Mouse (Mus musculus) CH12.LX (cell line): ENCODE measurements around the gene Mrps15. TPM values are rescaled to one million over a fixed set of nuclear protein-coding genes. Genes with fewer than 3 reads are reported as not detected.

Source experiments
- DNase-seq: peaks from one replicate; pipeline ENCODE4 v3.0.0-alpha.2; 2013; ENCODE audit errors: extremely low read depth
- H3K27ac ChIP-seq: 2 replicates; pipeline ENCODE4 v1.5.1; 2012; ENCODE audit warnings: low read depth, mild to moderate bottlenecking, control low read depth, moderate library complexity; ENCODE audit not compliant: insufficient read depth
- H3K27me3 ChIP-seq: replicated peaks from 2 replicates; pipeline ENCODE3; 2012; ENCODE audit warnings: inconsistent platforms
- H3K36me3 ChIP-seq, 2 experiments: replicated peaks in 1 of 2; 2 replicates each; pipeline versions ENCODE3 to v1.6.1; 2012; ENCODE audit warnings: inconsistent platforms in 1 of 2, low read length in 1 of 2, mild to moderate bottlenecking in 1 of 2, mixed read lengths in 1 of 2, moderate library complexity in 1 of 2; ENCODE audit not compliant: control insufficient read depth in 1 of 2, insufficient read depth in 1 of 2
- H3K4me1 ChIP-seq, 2 experiments: 2 replicates each; pipeline ENCODE4 v1.6.1; 2012; ENCODE audit warnings: inconsistent platforms in 1 of 2, moderate library complexity in 1 of 2; ENCODE audit not compliant: insufficient read depth in 2 of 2, control insufficient read depth in 1 of 2
- H3K4me2 ChIP-seq: 2 replicates; pipeline ENCODE4 v1.6.1; 2012; ENCODE audit warnings: low read depth, mild to moderate bottlenecking, control low read depth; ENCODE audit not compliant: poor library complexity, insufficient read depth, severe bottlenecking
- H3K4me3 ChIP-seq, 3 experiments: fragments of 150-350 bp in 1 of 3; sonication (generic) in 1 of 3; replicated peaks in 1 of 3; 2 replicates each; pipeline versions ENCODE3 to v1.5.1; 2011 to 2012; ENCODE audit warnings: low read depth in 2 of 3, low read length in 2 of 3, mild to moderate bottlenecking in 2 of 3, moderate library complexity in 2 of 3, control low read depth in 1 of 3, improper control_type of control experiment in 1 of 3, inconsistent platforms in 1 of 3, mixed read lengths in 1 of 3; ENCODE audit not compliant: poor library complexity in 1 of 3
- H3K79me2 ChIP-seq: replicated peaks from 2 replicates; pipeline ENCODE4 v1.6.1; 2012; ENCODE audit warnings: mild to moderate bottlenecking, moderate library complexity; ENCODE audit not compliant: control insufficient read depth, poor library complexity, insufficient read depth, severe bottlenecking; ENCODE audit errors: extremely low read depth
- H3K9ac ChIP-seq: 2 replicates; pipeline ENCODE4 v1.6.1; 2012; ENCODE audit warnings: low read depth, mild to moderate bottlenecking, control low read depth, moderate library complexity; ENCODE audit not compliant: insufficient read depth
- H3K9me3 ChIP-seq: replicated peaks from 2 replicates; pipeline ENCODE3; 2012; ENCODE audit warnings: low read length, inconsistent platforms, mixed read lengths
- BHLHE40 ChIP-seq: IDR thresholded peaks from 2 replicates; pipeline ENCODE4 v1.6.1; 2011; ENCODE audit warnings: mild to moderate bottlenecking, low read depth, low read length, improper control_type of control experiment
- CHD1 ChIP-seq: IDR thresholded peaks from 2 replicates; pipeline ENCODE4 v1.6.1; 2012; ENCODE audit warnings: low read depth, low read length, improper control_type of control experiment, inconsistent platforms
- CHD2 ChIP-seq: IDR thresholded peaks from 2 replicates; pipeline ENCODE4 v1.6.1; 2011; ENCODE audit warnings: low read length, improper control_type of control experiment
- CTCF ChIP-seq, 2 experiments: IDR thresholded peaks in 1 of 2; conservative IDR thresholded peaks in 1 of 2; 2 replicates each; pipeline ENCODE4 v1.5.1; 2011 to 2012; ENCODE audit warnings: low read depth in 2 of 2, low read length in 2 of 2, improper control_type of control experiment in 1 of 2, inconsistent platforms in 1 of 2, mild to moderate bottlenecking in 1 of 2, moderate library complexity in 1 of 2
- E2F4 ChIP-seq: IDR thresholded peaks from 2 replicates; pipeline ENCODE4 v1.6.1; 2011; ENCODE audit warnings: low read depth, low read length, improper control_type of control experiment; ENCODE audit not compliant: insufficient replicate concordance
- ELF1 ChIP-seq: IDR thresholded peaks from 2 replicates; pipeline ENCODE4 v1.6.1; 2014; ENCODE audit warnings: low read depth, mild to moderate bottlenecking, inconsistent platforms, low read length, improper control_type of control experiment
- EP300 ChIP-seq: IDR thresholded peaks from 2 replicates; pipeline ENCODE4 v1.6.1; 2011; ENCODE audit warnings: low read length, improper control_type of control experiment
- HCFC1 ChIP-seq: IDR thresholded peaks from 2 replicates; pipeline ENCODE4 v1.6.1; 2012; ENCODE audit warnings: low read depth, mild to moderate bottlenecking, inconsistent platforms, low read length, improper control_type of control experiment
- JUND ChIP-seq: conservative IDR thresholded peaks from 2 replicates; pipeline ENCODE4 v1.6.1; 2011; ENCODE audit warnings: low read depth, low read length, improper control_type of control experiment
- MAX ChIP-seq: IDR thresholded peaks from 2 replicates; pipeline ENCODE4 v1.6.1; 2011; ENCODE audit warnings: low read length, improper control_type of control experiment
- MAZ ChIP-seq: IDR thresholded peaks from 2 replicates; pipeline ENCODE4 v1.6.1; 2012; ENCODE audit warnings: low read depth, mild to moderate bottlenecking, inconsistent platforms, low read length, improper control_type of control experiment, moderate library complexity
- MEF2A ChIP-seq: IDR thresholded peaks from 2 replicates; pipeline ENCODE4 v1.6.1; 2014; ENCODE audit warnings: low read depth, mild to moderate bottlenecking, inconsistent platforms, low read length, improper control_type of control experiment, borderline replicate concordance
- MXI1 ChIP-seq: IDR thresholded peaks from 2 replicates; pipeline ENCODE4 v1.6.1; 2011; ENCODE audit warnings: mild to moderate bottlenecking, low read depth, low read length, improper control_type of control experiment
- NELFE ChIP-seq: IDR thresholded peaks from 2 replicates; pipeline ENCODE4 v1.6.1; 2011; ENCODE audit warnings: low read depth, low read length, improper control_type of control experiment
- PAX5 ChIP-seq: IDR thresholded peaks from 2 replicates; pipeline ENCODE4 v1.6.1; 2012; ENCODE audit warnings: low read length, inconsistent platforms, mixed read lengths
- RCOR1 ChIP-seq: conservative IDR thresholded peaks from 2 replicates; pipeline ENCODE4 v1.6.1; 2012; ENCODE audit warnings: low read depth, mild to moderate bottlenecking, inconsistent platforms, low read length, improper control_type of control experiment
- SIN3A ChIP-seq: IDR thresholded peaks from 2 replicates; pipeline ENCODE4 v1.6.1; 2012; ENCODE audit warnings: low read length, improper control_type of control experiment, inconsistent platforms
- TBP ChIP-seq: conservative IDR thresholded peaks from 2 replicates; pipeline ENCODE4 v1.6.1; 2011; ENCODE audit warnings: low read depth, low read length, improper control_type of control experiment
- TCF12 ChIP-seq: IDR thresholded peaks from 2 replicates; pipeline ENCODE4 v1.6.1; 2014; ENCODE audit warnings: low read depth, mild to moderate bottlenecking, inconsistent platforms, low read length, improper control_type of control experiment
- UBTF ChIP-seq: IDR thresholded peaks from 2 replicates; pipeline ENCODE4 v1.6.1; 2012; ENCODE audit warnings: low read depth, mild to moderate bottlenecking, inconsistent platforms, low read length, improper control_type of control experiment, moderate library complexity
- USF1 ChIP-seq: IDR thresholded peaks from 2 replicates; pipeline ENCODE4 v1.6.1; 2014; ENCODE audit warnings: low read depth, mild to moderate bottlenecking, inconsistent platforms, low read length, improper control_type of control experiment
- USF2 ChIP-seq: conservative IDR thresholded peaks from 2 replicates; pipeline ENCODE4 v1.6.1; 2011; ENCODE audit warnings: low read depth, low read length, improper control_type of control experiment
- ZC3H11A ChIP-seq: IDR thresholded peaks from 2 replicates; pipeline ENCODE4 v1.6.1; 2012; ENCODE audit warnings: low read depth, mild to moderate bottlenecking, inconsistent platforms, low read length, improper control_type of control experiment
- ZKSCAN1 ChIP-seq: IDR thresholded peaks from 2 replicates; pipeline ENCODE4 v1.6.1; 2012; ENCODE audit warnings: low read depth, inconsistent platforms, low read length, improper control_type of control experiment, borderline replicate concordance
- ZNF384 ChIP-seq: IDR thresholded peaks from 2 replicates; pipeline ENCODE4 v1.6.1; 2012; ENCODE audit warnings: low read depth, low read length, improper control_type of control experiment, inconsistent platforms
- dilution Hi-C: fragments of 300-500 bp; cut with MboI; formaldehyde crosslinking; loops from 2 replicates; pipeline ENCODE4 v1.14.3; 2020; ENCODE audit warnings: low sequenced_read_pairs; ENCODE audit not compliant: extremely low pct_unique_long_range_greater_than_20kb, extremely low pct_ligation_motif_present
- in situ Hi-C: fragments of 300-500 bp; cut with MboI; formaldehyde crosslinking; loops from 3 replicates; pipeline ENCODE4 v1.14.3; 2019; ENCODE audit warnings: low sequenced_read_pairs, low pct_ligation_motif_present, low pct_unique_long_range_greater_than_20kb, mixed read lengths
- polyA plus RNA-seq: library from polyadenylated mRNA; unstranded; fragments of >175 nt; gene quantifications from 2 replicates; pipeline ENCODE4 v1.2.1, GENCODE M21; 2012; ENCODE audit warnings: low read depth; ENCODE audit not compliant: insufficient read length
- total RNA-seq, 2 experiments: library from RNA; depleted of rRNA; stranded (reverse); fragments of 300-350 nt in 1 of 2; fragments of >200 nt in 1 of 2; gene quantifications; 2 replicates each; pipeline ENCODE4 v1.2.3; 2012 to 2014

Gene Mrps15
- total and polyA plus RNA-seq, 3 experiments, result 89.6 to 113 (median 102) TPM

- TF ChIP-seq BHLHE40 (no peak), USF2 (no peak), ZC3H11A (peak; percentile 82), CTCF (conservative IDR thresholded peaks at IDR 0.05 in 1 of 2, IDR thresholded peaks at IDR 0.05 in 1 of 2; ENCODE audit: low read depth in 2 of 2, low read length in 2 of 2) (peak; percentile 75 to 97), ELF1 (peak; percentile 61), ZNF384 (no peak), EP300 (peak; percentile 50), MAX (no peak), JUND (no peak), RCOR1 (no peak), USF1 (no peak), PAX5 (no peak), MXI1 (peak; percentile 53; the same call in 1 of the 2 replicates)
Observed at GRCm38 (mm10) chr4:126085996-126086576, 39.4 kb downstream of the Mrps15 start (continued).

- TF ChIP-seq TBP (no peak), CHD2 (no peak), MAZ (no peak), E2F4 (no peak), HCFC1 (no peak), TCF12 (no peak), UBTF (no peak), NELFE (no peak), MEF2A (no peak), ZKSCAN1 (no peak), CHD1 (no peak), EP300 (no peak), CTCF (conservative IDR thresholded peaks at IDR 0.05 in 1 of 2, IDR thresholded peaks at IDR 0.05 in 1 of 2; ENCODE audit: low read depth in 2 of 2, low read length in 2 of 2) (no peak), SIN3A (no peak)
- TF ChIP-seq, all 38 proteins: peak for 0
- no peak overlapping the region for H3K27ac ChIP-seq
- no peaks in the 10 kb centered on the region for H3K27me3 ChIP-seq
- H3K9me3 ChIP-seq, result no peaks in the 10 kb centered on the region
- dilution Hi-C loops, result no loop called here
- no peak for DNase-seq
- H3K4me1 ChIP-seq, result peaks cover 0 to 16% of the 10 kb centered on the region in 2 experiments; a peak in 2 of 4 replicates
- no peaks in the 10 kb centered on the region for H3K36me3 ChIP-seq
- H3K9ac ChIP-seq, result no peak overlapping the region
- no peak overlapping the region for H3K4me2 ChIP-seq
- no peaks in the 10 kb centered on the region for H3K79me2 ChIP-seq
- in situ Hi-C loops, result no loop called here
- H3K4me3 ChIP-seq, result no peak overlapping the region
Observed at GRCm38 (mm10) chr4:126090101-126090847, 43.5 kb downstream of the Mrps15 start.
